Comparison of ENCODE assay signal across 9 mouse cellular contexts in the genomic region with DNA sequence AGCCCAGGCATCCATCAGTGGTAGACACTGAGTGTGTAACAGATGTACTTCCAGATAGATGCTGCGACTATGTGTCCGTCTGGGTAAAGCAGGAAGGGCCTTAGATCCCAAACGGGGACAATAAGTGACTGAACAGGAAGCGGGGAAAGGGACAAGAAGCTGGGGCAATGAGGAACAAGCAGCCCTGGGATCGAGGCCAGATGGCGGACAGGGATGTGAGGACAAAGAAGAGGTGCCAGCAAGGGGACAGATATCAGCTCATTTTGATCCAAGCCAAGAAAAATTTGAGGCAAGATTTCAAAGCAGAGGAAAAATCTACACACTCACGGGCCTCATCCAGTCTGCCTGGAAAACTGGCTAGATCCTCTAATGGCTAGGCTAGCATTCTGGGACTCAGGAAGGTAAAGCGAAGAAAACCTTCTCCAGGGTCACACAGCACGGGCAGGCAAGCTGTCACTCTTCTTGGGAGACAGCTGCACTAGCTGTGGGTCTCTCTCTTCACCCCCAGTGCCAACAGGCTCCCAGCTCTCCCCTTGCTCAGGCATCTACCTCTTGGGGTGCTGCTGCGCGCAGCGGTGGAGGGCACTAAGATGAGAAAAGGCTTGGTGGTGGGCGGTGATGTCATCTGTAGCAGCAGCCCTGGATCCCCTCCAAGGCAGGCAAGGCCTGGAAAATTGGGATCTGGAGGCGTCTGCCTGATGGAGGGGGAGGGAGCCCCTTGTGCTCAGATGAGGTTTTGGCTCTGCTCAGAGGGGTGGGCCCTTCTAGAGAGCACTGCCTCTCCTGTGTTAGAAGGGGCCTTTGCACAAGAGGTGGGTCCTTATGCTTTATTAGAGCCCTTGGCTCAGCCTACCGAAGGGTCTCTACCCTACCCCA.
DNase-seq lines count a peak whose midpoint lies in the region; ATAC-seq and TF ChIP-seq lines count a peak whose summit lies in the region.
"Had no signal": no experiment of that assay in that cellular context is flagged by ENCODE, and none has a peak within 500 bp of the region (broad histone marks: within the 10 kb centered on the region; RNA-seq: fewer than 3 reads in every experiment).

No protein-coding gene starts in this region.

- DNase-seq in cerebellum, postnatal 14 days = peak; percentile 53 to 77
- DNase-seq in cerebellum, adult 2 months = no peak
- DNase-seq in urinary bladder, postnatal 14 days (ENCODE audit: low spot score) = peak; percentile 57
- no peak for DNase-seq in urinary bladder, adult 18-20 months (ENCODE audit: low spot score in 2 of 2)
- DNase-seq in intestine, embryonic 14.5 days (ENCODE audit: low spot score) = no peak
- no peak for DNase-seq in spleen, postnatal 10 days (ENCODE audit: low spot score in 2 of 2)
- DNase-seq in cerebellum, adult 11 months = no peak

- H3K36me3 ChIP-seq in intestine, embryonic 14.5 days (ENCODE audit: control insufficient read depth, insufficient read depth, low read length) = no peaks in the 10 kb centered on the region
- peaks cover 3% of the 10 kb centered on the region; the same call in 1 of the 2 replicates for H3K36me3 ChIP-seq in limb, embryonic 15.5 days

- no peak overlapping the region for H3K27ac ChIP-seq in cerebellum, adult 2 months (ENCODE audit: insufficient read depth, low read length)
- H3K27ac ChIP-seq in intestine, embryonic 14.5 days (ENCODE audit: low read depth) = peak overlapping the region; percentile 69
- peak overlapping the region; percentile 96 for H3K27ac ChIP-seq in limb, embryonic 15.5 days
- H3K27ac ChIP-seq: liver, embryonic 14.5 days had no signal

- TF ChIP-seq POLR2A in cerebellum, adult 2 months (IDR thresholded peaks at IDR 0.05; ENCODE audit: borderline replicate concordance, insufficient read depth, low read length) = no peak

- no peak for TF ChIP-seq CTCF in cerebellum, adult 2 months (IDR thresholded peaks at IDR 0.05; ENCODE audit: borderline replicate concordance, insufficient read depth, low read depth, low read length)

- no peaks in the 10 kb centered on the region for H3K9me3 ChIP-seq in intestine, embryonic 14.5 days (ENCODE audit: control insufficient read depth, low read length)
- no peaks in the 10 kb centered on the region for H3K9me3 ChIP-seq in limb, embryonic 15.5 days

- peaks cover 18% of the 10 kb centered on the region for H3K4me1 ChIP-seq in cerebellum, adult 2 months (ENCODE audit: control insufficient read depth, insufficient read depth, low read length)
- H3K4me1 ChIP-seq in intestine, embryonic 14.5 days (replicated peaks; ENCODE audit: control insufficient read depth, insufficient read depth, low read length) = peaks cover 63% of the 10 kb centered on the region
- H3K4me1 ChIP-seq in limb, embryonic 15.5 days = peaks cover 97% of the 10 kb centered on the region

- H3K4me3 ChIP-seq in cerebellum, adult 2 months (replicated peaks; ENCODE audit: insufficient read depth, low read depth, low read length) = no peak overlapping the region
- no peak overlapping the region for H3K4me3 ChIP-seq in intestine, embryonic 14.5 days (ENCODE audit: low read depth, low read length)
- no peak overlapping the region for H3K4me3 ChIP-seq in limb, embryonic 15.5 days

- 64% methylated on average over 15 of the region's 15 CpGs for WGBS in cerebellum, adult 2 months
- WGBS in intestine, embryonic 14.5 days = 58% methylated on average over 15 of the region's 15 CpGs
- WGBS in limb, embryonic 15.5 days = 44% methylated on average over 15 of the region's 15 CpGs

- H3K27me3 ChIP-seq in cerebellum, adult 2 months (ENCODE audit: control insufficient read depth, insufficient read depth, low read length) = no peaks in the 10 kb centered on the region
- no peaks in the 10 kb centered on the region for H3K27me3 ChIP-seq in intestine, embryonic 14.5 days (replicated peaks; ENCODE audit: control insufficient read depth, insufficient read depth, low read length)
- no peaks in the 10 kb centered on the region for H3K27me3 ChIP-seq in limb, embryonic 15.5 days

- H3K9ac ChIP-seq in intestine, embryonic 14.5 days (ENCODE audit: low read length) = no peak overlapping the region
- no peak overlapping the region for H3K9ac ChIP-seq in limb, embryonic 15.5 days
- H3K9ac ChIP-seq: liver, embryonic 14.5 days had no signal

- H3K4me2 ChIP-seq in intestine, embryonic 14.5 days (ENCODE audit: low read length) = no peak overlapping the region
- peak overlapping the region; percentile 19; the same call in 1 of the 2 replicates for H3K4me2 ChIP-seq in limb, embryonic 15.5 days

- peak; percentile 37; the same call in 1 of the 2 replicates for ATAC-seq in intestine, embryonic 14.5 days (replicated peaks; ENCODE audit: low FRiP score, low TSS enrichment, low read depth)
- peak; percentile 64 for ATAC-seq in limb, embryonic 15.5 days (ENCODE audit: insufficient number of reproducible peaks, low FRiP score, low TSS enrichment, low read depth)

Comparison
In these comparisons a context has a peak if more than half of its experiments do, and no peak if none do; other contexts are left out.
1. DNase-seq: peak in cerebellum, postnatal 14 days (2 of 2) and urinary bladder, postnatal 14 days (single experiment); none in cerebellum, adult 2 months (0 of 2), urinary bladder, adult 18-20 months (0 of 2), intestine, embryonic 14.5 days (single experiment), spleen, postnatal 10 days (0 of 2) and cerebellum, adult 11 months (single experiment).